Mouse (Mus musculus): ENCODE measurements at regions not wholly inside any gene's neighbourhood (a gene's known extent, or its start where the extent isn't known, plus 50 kb on each side); places are given as distances from the start of the nearest gene placed in this dataset.

DNA sequence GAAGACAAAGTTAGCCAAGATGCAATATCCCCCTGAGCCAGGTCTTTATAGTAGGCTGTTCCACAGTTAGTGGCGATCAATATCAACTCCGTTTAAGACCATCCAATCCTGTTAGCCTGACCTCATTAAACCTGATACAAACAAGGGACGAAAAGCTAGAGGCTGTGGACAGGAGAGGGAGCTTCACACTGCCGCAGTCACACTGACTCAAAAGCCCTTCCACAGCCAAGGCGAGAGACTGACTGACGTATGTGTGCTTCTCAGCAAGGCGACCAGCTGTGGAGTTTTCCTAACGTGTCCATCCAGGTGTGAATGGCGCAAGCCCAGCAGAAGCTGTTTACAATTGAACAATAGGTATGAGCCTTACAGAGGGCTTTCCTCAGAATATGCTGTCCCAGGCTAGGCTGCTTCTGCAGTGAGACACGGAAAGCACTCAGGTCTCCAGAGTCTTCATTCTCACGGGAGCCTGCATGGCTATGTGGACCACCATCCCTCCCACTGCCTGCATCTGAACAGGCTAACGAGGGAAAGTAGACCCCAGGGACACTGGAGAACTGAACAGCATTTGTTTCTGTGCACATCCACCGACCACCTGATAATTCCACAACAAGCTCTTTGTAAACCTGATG, 224.7 kb upstream of the Pgrmc2 start:
- H3K4me1 ChIP-seq, result no peaks in the 10 kb centered on the region
- no peaks in the 10 kb centered on the region for H3K36me3 ChIP-seq (ENCODE audit: poor library complexity, severe bottlenecking)
- no peak overlapping the region for H3K4me2 ChIP-seq
- H3K27ac ChIP-seq, result no peak overlapping the region
- H3K27me3 ChIP-seq, result no peaks in the 10 kb centered on the region
- no peak for ATAC-seq
- H3K4me3 ChIP-seq, result no peak overlapping the region
- H3K9me3 ChIP-seq (replicated peaks), result no peaks in the 10 kb centered on the region
- 56% methylated on average over 13 of the region's 13 CpGs for WGBS
- no peak overlapping the region for H3K9ac ChIP-seq

DNA sequence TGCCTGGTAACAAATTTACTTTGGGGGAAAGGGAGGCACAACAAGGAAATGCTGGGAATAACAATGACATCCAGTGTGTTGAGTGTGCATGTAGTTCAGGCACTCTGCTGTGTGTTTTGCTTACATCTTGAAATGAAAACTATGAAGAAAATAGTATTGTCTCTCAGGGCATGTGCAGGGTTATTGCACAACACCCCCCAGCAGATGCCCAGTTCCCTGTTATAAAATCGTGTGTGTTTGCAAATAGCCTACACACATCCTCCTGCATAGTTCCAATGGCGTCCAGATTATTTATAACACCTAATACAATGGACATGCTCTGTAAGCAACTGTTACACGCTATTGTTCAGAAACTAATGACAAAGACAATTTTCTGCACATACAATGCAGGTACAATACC, 220.0 kb upstream of the Pgrmc2 start:
- Histone ChIP-seq H3K4me2 (no peak overlapping the region), H3K9ac (no peak overlapping the region), H3K4me1 (no peaks in the 10 kb centered on the region), H3K36me3 (ENCODE audit: poor library complexity, severe bottlenecking) (no peaks in the 10 kb centered on the region), H3K9me3 (replicated peaks) (no peaks in the 10 kb centered on the region), H3K27ac (no peak overlapping the region), H3K27me3 (no peaks in the 10 kb centered on the region), H3K4me3 (no peak overlapping the region)
- WGBS, result 80% methylated on average over 3 of the region's 3 CpGs
- ATAC-seq, result no peak

DNA sequence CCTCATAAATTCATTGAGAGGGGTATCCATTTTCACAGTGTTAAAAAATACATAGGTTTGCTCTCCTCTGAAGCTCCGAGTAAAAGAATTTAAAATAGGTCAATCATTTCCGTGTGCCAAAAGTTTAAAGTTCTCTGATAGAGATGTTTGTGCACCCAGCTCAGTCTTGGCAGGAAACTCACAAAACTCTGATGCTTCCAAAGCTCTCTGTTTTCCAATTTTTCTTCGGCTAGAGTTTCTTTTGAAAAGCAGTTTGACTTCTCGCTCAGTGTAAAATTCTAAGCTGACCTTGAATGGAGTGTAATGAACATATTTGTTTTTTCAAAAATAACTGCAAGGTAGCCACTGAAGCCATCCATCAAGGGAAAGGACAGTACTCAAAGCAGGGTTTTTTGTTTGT, 215.9 kb upstream of the Pgrmc2 start:
- WGBS, result 94% methylated on average over 4 of the region's 4 CpGs
- Histone ChIP-seq H3K4me1 (no peaks in the 10 kb centered on the region), H3K36me3 (ENCODE audit: poor library complexity, severe bottlenecking) (no peaks in the 10 kb centered on the region), H3K4me2 (no peak overlapping the region), H3K27ac (no peak overlapping the region), H3K4me3 (no peak overlapping the region), H3K27me3 (no peaks in the 10 kb centered on the region), H3K9ac (no peak overlapping the region), H3K9me3 (replicated peaks) (no peaks in the 10 kb centered on the region)
- no peak for ATAC-seq

DNA sequence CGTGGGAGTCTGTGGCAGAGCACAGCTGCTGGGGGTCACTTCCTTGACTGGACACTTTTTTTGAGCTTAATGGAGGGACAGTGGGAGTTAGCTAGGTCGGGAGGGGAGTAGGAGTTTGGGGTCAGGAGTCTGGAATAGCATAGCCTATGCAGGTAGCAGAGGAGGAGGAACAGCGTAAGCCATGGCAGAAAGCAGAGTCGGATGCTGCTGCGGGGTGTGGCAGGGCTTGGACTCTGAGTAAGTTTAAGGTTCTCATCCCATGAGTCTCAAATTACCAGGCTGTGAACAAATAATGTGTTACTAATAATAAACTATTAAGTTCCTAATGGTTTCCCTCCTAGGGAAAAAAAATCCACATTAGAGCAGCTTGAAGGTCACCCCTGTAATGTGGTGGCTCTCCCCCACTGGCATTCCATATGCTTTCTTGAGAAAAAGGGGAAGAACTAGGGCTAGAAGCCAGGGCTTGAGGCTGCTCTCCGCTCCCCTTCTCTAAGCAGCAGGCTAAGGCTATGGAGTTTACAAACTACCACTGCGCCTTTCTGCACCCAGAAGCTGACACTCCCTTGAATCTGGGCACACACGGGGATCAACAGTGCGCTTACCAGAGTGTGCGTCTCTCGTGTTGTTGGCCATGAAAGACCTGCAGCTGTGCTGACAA, 213.4 kb upstream of the Pgrmc2 start:
- Histone ChIP-seq H3K27ac (no peak overlapping the region), H3K9me3 (replicated peaks) (no peaks in the 10 kb centered on the region), H3K4me3 (no peak overlapping the region), H3K27me3 (no peaks in the 10 kb centered on the region), H3K9ac (no peak overlapping the region), H3K4me2 (no peak overlapping the region), H3K36me3 (ENCODE audit: poor library complexity, severe bottlenecking) (no peaks in the 10 kb centered on the region), H3K4me1 (no peaks in the 10 kb centered on the region)
- 86% methylated on average over 11 of the region's 11 CpGs for WGBS
- no peak for ATAC-seq

DNA sequence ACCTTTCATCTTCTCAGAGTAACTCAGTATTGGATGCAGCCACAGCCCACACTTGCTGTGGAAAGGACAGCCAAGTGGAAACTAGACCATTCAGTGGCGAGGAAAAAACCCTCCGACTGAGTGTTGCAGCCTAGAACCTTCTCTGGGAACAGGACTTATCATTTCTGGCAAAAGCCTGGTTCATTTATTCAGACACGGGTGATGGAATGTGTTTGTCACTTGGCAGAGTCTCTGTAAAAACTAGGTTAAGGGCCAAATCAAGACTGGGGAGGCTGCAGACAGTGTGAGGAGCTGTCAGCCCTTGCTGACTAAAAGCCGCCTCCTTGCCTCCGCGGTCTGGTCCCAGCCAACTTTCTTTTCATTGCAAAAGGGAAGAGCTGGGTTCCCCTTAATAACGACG, 212.3 kb upstream of the Pgrmc2 start:
- no peak overlapping the region for H3K9ac ChIP-seq
- H3K4me2 ChIP-seq, result no peak overlapping the region
- H3K36me3 ChIP-seq (ENCODE audit: poor library complexity, severe bottlenecking), result no peaks in the 10 kb centered on the region
- H3K4me1 ChIP-seq, result no peaks in the 10 kb centered on the region
- H3K4me3 ChIP-seq, result no peak overlapping the region
- 64% methylated on average over 8 of the region's 8 CpGs for WGBS
- H3K27me3 ChIP-seq, result no peaks in the 10 kb centered on the region
- ATAC-seq, result no peak
- H3K9me3 ChIP-seq (replicated peaks), result no peaks in the 10 kb centered on the region
- H3K27ac ChIP-seq, result no peak overlapping the region

DNA sequence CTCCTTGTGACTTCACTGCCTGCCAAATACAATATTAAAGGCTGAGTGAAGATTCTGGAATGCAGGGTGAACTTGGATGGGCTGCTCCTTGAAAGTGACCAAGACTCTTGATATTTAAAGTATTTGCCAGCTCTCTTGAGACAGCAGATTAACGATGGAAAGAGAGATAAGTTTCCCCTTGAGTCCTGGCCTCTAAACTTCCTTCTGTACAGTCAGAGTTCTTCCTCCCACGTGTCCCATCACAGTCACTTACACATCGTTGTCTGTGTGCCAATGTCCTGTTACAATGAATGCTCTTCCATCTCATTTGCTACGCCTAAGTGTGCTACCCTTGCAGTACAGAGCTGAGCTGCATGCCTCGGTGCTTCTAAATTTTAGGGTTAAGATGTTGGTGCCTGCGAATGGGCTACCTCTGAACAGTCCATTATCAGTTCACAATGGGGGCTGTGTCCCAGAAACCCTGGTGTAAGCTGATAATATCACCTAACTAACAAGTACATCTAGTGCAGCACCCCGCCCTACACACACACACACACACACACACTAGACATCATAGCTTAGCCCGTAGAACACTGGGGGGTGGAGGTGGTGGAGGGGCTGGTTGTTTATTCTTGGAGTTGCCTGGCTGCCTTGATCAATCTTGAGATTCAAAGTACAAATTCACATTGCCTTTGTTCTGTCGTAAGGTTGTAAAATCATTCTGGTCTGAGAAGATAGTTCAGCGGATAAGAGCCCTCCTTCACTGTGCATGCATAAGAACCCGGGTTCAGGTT, 207.9 kb upstream of the Pgrmc2 start:
- 92% methylated on average over 11 of the region's 11 CpGs for WGBS
- no peak overlapping the region for H3K4me2 ChIP-seq
- no peak overlapping the region for H3K27ac ChIP-seq
- H3K36me3 ChIP-seq (ENCODE audit: poor library complexity, severe bottlenecking), result no peaks in the 10 kb centered on the region
- no peak for ATAC-seq
- H3K9me3 ChIP-seq (replicated peaks), result no peaks in the 10 kb centered on the region
- H3K27me3 ChIP-seq, result no peaks in the 10 kb centered on the region
- H3K4me1 ChIP-seq, result no peaks in the 10 kb centered on the region
- no peak overlapping the region for H3K9ac ChIP-seq
- no peak overlapping the region for H3K4me3 ChIP-seq

DNA sequence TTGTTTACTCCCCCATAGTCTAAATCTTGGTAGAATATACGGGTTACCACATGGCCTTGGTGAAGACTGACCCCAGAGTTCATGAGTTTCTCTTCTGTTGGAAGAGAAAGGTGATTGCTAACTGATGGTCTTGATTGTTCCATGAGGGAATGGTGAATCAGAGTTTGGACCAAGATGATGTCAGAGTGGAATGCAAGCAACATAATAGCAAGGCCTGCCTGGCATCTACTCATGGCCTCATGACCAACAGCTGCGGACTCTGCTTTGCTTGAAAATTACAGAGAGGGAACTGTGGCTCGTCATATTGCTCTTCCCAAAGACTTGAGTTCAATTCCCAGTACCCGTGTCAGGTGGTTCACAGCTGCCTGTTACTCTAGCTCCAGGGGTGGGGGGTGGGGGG, 205.9 kb upstream of the Pgrmc2 start:
- no peak for ATAC-seq

DNA sequence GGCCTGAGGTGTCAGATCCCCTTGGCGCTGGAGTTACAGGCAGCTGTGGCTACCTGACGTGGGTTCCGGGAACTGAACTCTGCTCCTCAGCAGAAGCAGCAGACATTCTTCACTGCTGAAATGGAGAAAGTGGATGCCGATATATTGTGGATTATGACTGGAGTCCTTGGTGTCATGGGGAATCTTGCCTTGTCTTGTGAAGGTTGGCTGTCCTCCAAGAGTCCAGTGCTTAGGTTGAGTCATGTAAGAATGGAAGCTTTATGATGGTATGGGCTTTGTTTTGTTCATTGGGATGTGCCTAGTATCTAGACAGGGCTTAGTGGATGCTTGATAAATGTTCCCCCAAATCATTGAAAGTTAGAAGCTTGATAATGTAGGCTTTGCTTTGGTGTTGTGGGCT, 205.2 kb upstream of the Pgrmc2 start:
- H3K4me1 ChIP-seq, result no peaks in the 10 kb centered on the region
- H3K4me3 ChIP-seq, result no peak overlapping the region
- no peaks in the 10 kb centered on the region for H3K27me3 ChIP-seq
- 93% methylated on average over 4 of the region's 4 CpGs for WGBS
- no peak overlapping the region for H3K27ac ChIP-seq
- no peaks in the 10 kb centered on the region for H3K36me3 ChIP-seq (ENCODE audit: poor library complexity, severe bottlenecking)
- H3K4me2 ChIP-seq, result no peak overlapping the region
- H3K9ac ChIP-seq, result no peak overlapping the region
- no peaks in the 10 kb centered on the region for H3K9me3 ChIP-seq (replicated peaks)
- no peak for ATAC-seq

More for the DNA sequence above, 205.9 kb upstream of the Pgrmc2 start:
- H3K27me3 ChIP-seq, result no peaks in the 10 kb centered on the region
- H3K36me3 ChIP-seq (ENCODE audit: poor library complexity, severe bottlenecking), result no peaks in the 10 kb centered on the region
- no peak overlapping the region for H3K27ac ChIP-seq
- no peaks in the 10 kb centered on the region for H3K4me1 ChIP-seq
- H3K9ac ChIP-seq, result no peak overlapping the region
- H3K4me3 ChIP-seq, result no peak overlapping the region
- no peak overlapping the region for H3K4me2 ChIP-seq
- 88% methylated on average over 4 of the region's 4 CpGs for WGBS
- no peaks in the 10 kb centered on the region for H3K9me3 ChIP-seq (replicated peaks)

DNA sequence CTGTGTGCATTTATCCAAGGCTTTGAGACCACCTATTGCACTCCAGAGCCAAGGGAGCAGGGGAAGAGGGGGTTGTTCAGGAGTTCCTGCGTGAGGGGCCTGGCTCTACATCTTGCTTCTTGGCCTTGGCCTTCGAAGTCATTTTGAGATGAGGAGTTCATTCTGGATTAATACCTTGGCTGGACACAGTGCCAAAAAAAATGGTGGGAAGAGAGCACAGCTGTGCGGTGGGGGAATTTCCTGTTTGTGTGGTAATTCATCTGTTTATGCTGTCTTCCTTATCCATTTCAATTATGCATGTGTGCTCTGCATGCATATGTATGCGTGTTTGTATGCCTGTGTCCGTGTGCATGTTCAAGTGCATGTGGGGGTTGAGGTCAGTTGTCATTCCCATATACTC, 202.5 kb upstream of the Pgrmc2 start:
- Histone ChIP-seq H3K9ac (no peak overlapping the region), H3K4me1 (no peaks in the 10 kb centered on the region), H3K36me3 (ENCODE audit: poor library complexity, severe bottlenecking) (no peaks in the 10 kb centered on the region), H3K9me3 (replicated peaks) (no peaks in the 10 kb centered on the region), H3K27me3 (no peaks in the 10 kb centered on the region), H3K27ac (no peak overlapping the region), H3K4me2 (no peak overlapping the region), H3K4me3 (no peak overlapping the region)
- no peak for ATAC-seq
- WGBS, result 93% methylated on average over 5 of the region's 5 CpGs

DNA sequence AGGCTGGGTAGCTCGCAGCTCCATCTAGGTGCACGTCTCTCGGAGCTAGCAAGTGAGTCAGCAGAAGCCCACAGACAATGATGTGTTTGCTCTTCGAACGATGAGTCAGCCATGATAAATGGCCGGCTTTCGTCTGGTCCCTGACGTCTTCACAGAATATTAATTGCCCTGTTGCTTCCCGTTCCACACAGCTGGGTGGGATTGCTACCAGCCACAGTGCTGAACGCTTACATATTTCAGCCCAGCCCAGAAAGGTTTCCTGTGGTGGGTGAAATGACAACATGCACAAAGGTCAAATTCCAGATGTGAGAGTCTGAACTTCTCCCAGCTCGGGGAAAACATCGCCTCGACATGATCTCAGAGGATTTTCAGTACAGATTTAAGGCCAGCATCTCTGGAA, 202.1 kb upstream of the Pgrmc2 start:
- H3K27ac ChIP-seq, result no peak overlapping the region
- no peak for ATAC-seq
- no peak overlapping the region for H3K9ac ChIP-seq
- H3K4me2 ChIP-seq, result no peak overlapping the region
- 77% methylated on average over 13 of the region's 13 CpGs for WGBS
- H3K4me3 ChIP-seq, result no peak overlapping the region
- no peaks in the 10 kb centered on the region for H3K4me1 ChIP-seq
- H3K36me3 ChIP-seq (ENCODE audit: poor library complexity, severe bottlenecking), result no peaks in the 10 kb centered on the region
- no peaks in the 10 kb centered on the region for H3K9me3 ChIP-seq (replicated peaks)
- H3K27me3 ChIP-seq, result no peaks in the 10 kb centered on the region

DNA sequence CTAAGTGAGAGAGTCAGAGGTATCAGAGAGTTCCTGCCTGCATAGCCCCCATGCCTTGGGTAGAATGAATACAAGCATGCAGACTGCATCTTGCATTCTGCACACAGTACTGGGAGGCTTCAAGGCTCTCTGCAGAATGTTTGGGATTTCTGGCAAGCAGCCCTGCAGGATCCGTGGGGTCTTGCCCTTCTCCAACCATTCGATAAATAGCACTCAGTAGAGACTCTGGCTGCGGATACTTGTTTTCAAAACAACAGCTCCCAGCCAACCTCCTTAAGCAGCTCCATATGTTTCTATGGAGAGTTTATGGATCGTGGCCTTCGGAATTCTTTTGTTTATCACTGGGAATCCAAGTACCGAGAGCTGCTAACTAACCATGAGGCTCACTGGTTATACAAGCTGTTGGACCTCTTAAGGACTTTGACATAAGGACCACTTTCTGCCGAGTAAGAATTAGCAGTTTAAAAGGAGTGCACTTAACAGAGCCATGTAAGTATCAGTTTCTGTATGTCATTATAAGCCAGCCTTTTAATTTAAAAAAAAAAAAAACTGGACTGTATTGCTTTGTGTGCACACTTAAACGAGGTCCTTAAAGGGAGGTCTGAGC, 199.7 kb upstream of the Pgrmc2 start:
- peak; percentile 48 for ATAC-seq

DNA sequence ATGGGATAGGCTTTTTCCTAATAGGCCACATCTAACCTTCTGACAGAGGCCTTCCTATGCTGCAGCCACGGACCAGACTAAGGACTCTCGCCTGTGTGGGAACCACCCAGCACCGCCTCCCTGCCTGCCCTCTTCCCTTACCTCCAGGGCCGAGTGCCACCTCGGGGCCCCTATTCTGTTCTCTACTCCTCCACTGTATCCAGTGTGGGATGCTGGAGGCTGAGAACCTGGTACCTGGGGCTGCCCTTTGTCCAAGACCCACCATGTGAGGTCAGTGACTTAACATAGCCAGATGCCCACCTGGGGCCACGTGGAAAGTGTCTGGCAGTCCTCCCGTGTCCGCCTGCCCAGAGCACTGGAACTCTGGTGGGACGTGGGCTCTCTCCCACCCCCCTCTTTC, 193.2 kb upstream of the Pgrmc2 start:
- H3K4me2 ChIP-seq, result no peak overlapping the region
- H3K9ac ChIP-seq, result no peak overlapping the region
- WGBS, result 87% methylated on average over 9 of the region's 9 CpGs
- H3K9me3 ChIP-seq (replicated peaks), result no peaks in the 10 kb centered on the region
- H3K4me1 ChIP-seq, result no peaks in the 10 kb centered on the region
- H3K4me3 ChIP-seq, result no peak overlapping the region
- ATAC-seq, result no peak
- no peak overlapping the region for H3K27ac ChIP-seq
- no peaks in the 10 kb centered on the region for H3K36me3 ChIP-seq (ENCODE audit: poor library complexity, severe bottlenecking)
- no peaks in the 10 kb centered on the region for H3K27me3 ChIP-seq

More for the DNA sequence above, 199.7 kb upstream of the Pgrmc2 start:
- 48% methylated on average over 8 of the region's 8 CpGs for WGBS
- Histone ChIP-seq H3K4me3 (no peak overlapping the region), H3K27me3 (no peaks in the 10 kb centered on the region), H3K4me2 (no peak overlapping the region), H3K27ac (no peak overlapping the region), H3K9me3 (replicated peaks) (no peaks in the 10 kb centered on the region), H3K36me3 (ENCODE audit: poor library complexity, severe bottlenecking) (no peaks in the 10 kb centered on the region), H3K4me1 (no peaks in the 10 kb centered on the region), H3K9ac (no peak overlapping the region)

Measured in forebrain, embryonic 13.5 days (tissue).